Mouse (Mus musculus) C2C12 (cell line): ENCODE measurements around the gene Cfap99.

Experiments
- CTCF ChIP-seq: IDR thresholded peaks from one replicate; pipeline ENCODE4 v1.5.1; 2011; ENCODE audit not compliant: control insufficient read depth, insufficient read depth, insufficient read length
- MAX ChIP-seq: IDR thresholded peaks from one replicate; pipeline ENCODE4 v1.6.1; 2011; ENCODE audit warnings: mild to moderate bottlenecking, control low read depth
- MYOG ChIP-seq: IDR thresholded peaks from one replicate; pipeline ENCODE4 v1.6.1; 2011; ENCODE audit not compliant: control insufficient read depth, insufficient read length; ENCODE audit errors: extremely low read depth

- no peak for TF ChIP-seq CTCF
- TF ChIP-seq MYOG: no peak
- no peak for TF ChIP-seq MAX
Measured at GRCm38 (mm10) chr5:34252967-34253519, 35.4 kb upstream of the Cfap99 start.
